ENCODE assay signal across 8 mouse cellular contexts in the genomic region with DNA sequence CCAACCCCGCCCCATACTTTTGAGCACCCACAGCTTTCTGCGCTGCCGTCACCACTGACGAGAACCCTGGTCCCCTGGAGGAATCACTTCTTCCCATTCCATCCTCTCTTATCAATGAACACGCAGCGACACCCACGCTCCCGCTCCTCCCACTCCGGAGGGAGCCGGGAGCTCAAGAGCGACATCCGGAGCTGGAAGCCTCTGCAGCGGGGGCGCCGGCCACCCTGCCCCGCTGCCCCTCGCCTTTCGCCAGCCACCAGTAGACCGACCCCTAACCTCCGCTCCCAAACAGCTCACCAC. TPM values are rescaled to one million over a fixed set of nuclear protein-coding genes. Genes with fewer than 3 reads are reported as not detected.
A peak's percentile ranks its signal among the peaks of the same experiment; 100 is the strongest.
DNase-seq lines count a peak whose midpoint lies in the region; ATAC-seq and TF ChIP-seq lines count a peak whose summit lies in the region.

No protein-coding gene starts in this region.

- H3K4me3 ChIP-seq in spleen, adult 2 months (ENCODE audit: extremely low read depth, insufficient read depth, insufficient read length): peak overlapping the region; percentile 91
- H3K4me3 ChIP-seq in hindbrain, embryonic 10.5 days: peak overlapping the region; percentile 81
- H3K4me3 ChIP-seq in liver, embryonic 12.5 days: peak overlapping the region; percentile 79

- no peak for TF ChIP-seq POLR2A in spleen, adult 2 months (IDR thresholded peaks at IDR 0.05; ENCODE audit: low read depth, low read length)

- H3K4me1 ChIP-seq in spleen, adult 2 months (ENCODE audit: control insufficient read depth, insufficient read depth, insufficient read length): peaks cover 20% of the 10 kb centered on the region; the same call in 1 of the 2 replicates
- peaks cover 46% of the 10 kb centered on the region for H3K4me1 ChIP-seq in hindbrain, embryonic 10.5 days (replicated peaks)
- H3K4me1 ChIP-seq in liver, embryonic 12.5 days: peaks cover 60% of the 10 kb centered on the region

- peaks cover 2% of the 10 kb centered on the region; the same call in 1 of the 2 replicates for H3K27me3 ChIP-seq in spleen, adult 2 months (ENCODE audit: control insufficient read depth, insufficient read depth, low read length)
- peaks cover 52% of the 10 kb centered on the region for H3K27me3 ChIP-seq in hindbrain, embryonic 10.5 days (ENCODE audit: insufficient read depth, poor library complexity, severe bottlenecking)
- peaks cover 45% of the 10 kb centered on the region for H3K27me3 ChIP-seq in liver, embryonic 12.5 days (replicated peaks)

- H3K4me2 ChIP-seq in liver, embryonic 12.5 days: peak overlapping the region; percentile 96

- DNase-seq in cerebellum, adult 11 months: peak; percentile 52
- DNase-seq in cerebellum, postnatal 14 days: no peak
- DNase-seq in spleen, adult 2 months (ENCODE audit: low read depth in 1 of 2, low spot score in 2 of 2): no peak
- DNase-seq in spleen, postnatal 10 days (ENCODE audit: low spot score in 2 of 2): no peak
- no peak for DNase-seq in hindbrain, embryonic 10.5 days (ENCODE audit: low spot score)
- DNase-seq in right cerebral cortex, adult 2 months (ENCODE audit: low spot score in 2 of 2): peak; percentile 57 to 58
- DNase-seq in spleen, adult 18-20 months: no peak

- H3K9ac ChIP-seq in liver, embryonic 12.5 days: peak overlapping the region; percentile 72

- H3K27ac ChIP-seq in spleen, adult 2 months (ENCODE audit: insufficient read depth, low read length): 0 out of 2 replicates have a peak overlapping the region, but pooled peaks have one; percentile 54
- H3K27ac ChIP-seq in hindbrain, embryonic 10.5 days: peak overlapping the region; percentile 89
- no peak overlapping the region for H3K27ac ChIP-seq in liver, embryonic 12.5 days

- 0 out of 2 replicates have a peak, but pooled peaks cover 3% of the 10 kb centered on the region for H3K9me3 ChIP-seq in hindbrain, embryonic 10.5 days
- H3K9me3 ChIP-seq in liver, embryonic 12.5 days (replicated peaks): no peaks in the 10 kb centered on the region

- WGBS in spleen, adult 2 months: 5% methylated on average over 20 of the region's 20 CpGs
- 1% methylated on average over 20 of the region's 20 CpGs for WGBS in hindbrain, embryonic 10.5 days
- WGBS in liver, embryonic 12.5 days (ENCODE audit: insufficient replicate concordance): under 1% methylated on average over 20 of the region's 20 CpGs

- no peak for TF ChIP-seq CTCF in spleen, adult 2 months (IDR thresholded peaks at IDR 0.05; ENCODE audit: extremely low read depth, insufficient read depth, insufficient read length, insufficient replicate concordance)

- no peaks in the 10 kb centered on the region for H3K36me3 ChIP-seq in spleen, adult 2 months (ENCODE audit: control insufficient read depth, insufficient read depth, low read length)
- H3K36me3 ChIP-seq in hindbrain, embryonic 10.5 days: no peaks in the 10 kb centered on the region
- H3K36me3 ChIP-seq in liver, embryonic 12.5 days: no peaks in the 10 kb centered on the region

- ATAC-seq in liver, embryonic 12.5 days: 0 out of 2 replicates have a peak, but pooled peaks have one; percentile 14

RNA-seq across cellular contexts. Expression of gene Ubash3b, which starts 4.8 kb away (rescaled TPM):
- 10.2 and 11.9 TPM in 2 replicates for polyA plus RNA-seq in spleen, adult 2 months (2012; rRNA removed)
- 7.3 and 8.5 TPM in 2 replicates for polyA plus RNA-seq in hindbrain, embryonic 10.5 days (2016; fragmentation: Nextera tagmentation; extraction: Ambion mirVana)
- polyA plus RNA-seq in liver, embryonic 12.5 days (2016; fragmentation: Nextera tagmentation; extraction: Ambion mirVana): 12.2 and 14.0 TPM in 2 replicates

Comparison
In these comparisons a context has a peak if more than half of its experiments do, and no peak if none do; other contexts are left out.
1. DNase-seq: peak in cerebellum, adult 11 months (single experiment) and right cerebral cortex, adult 2 months (2 of 2); none in cerebellum, postnatal 14 days (0 of 2), spleen, adult 2 months (0 of 2), spleen, postnatal 10 days (0 of 2), hindbrain, embryonic 10.5 days (single experiment) and spleen, adult 18-20 months (0 of 2).
2. Peak in every context shown above with its lines, with median percentiles within 50 percentile points of each other: H3K4me3 ChIP-seq.